Mouse (Mus musculus) ES-Bruce4 (cell line): Measurements from ENCODE around the gene Naa15. TPM values are rescaled to one million over a fixed set of nuclear protein-coding genes. Genes with fewer than 3 reads are reported as not detected.
"Not testable (repeated sequence)": the region's sequence is repeated elsewhere in the genome, so short reads cannot be mapped to it uniquely, and the experiment has no call there.

Experiments used
- H3K27ac ChIP-seq: 2 replicates; pipeline ENCODE4 v1.5.1; 2012; ENCODE audit warnings: low read length, inconsistent platforms; ENCODE audit not compliant: insufficient read depth
- H3K27me3 ChIP-seq: 2 replicates; pipeline ENCODE4 v1.6.1; 2012; ENCODE audit warnings: mild to moderate bottlenecking, low read length, inconsistent platforms; ENCODE audit not compliant: control insufficient read depth, poor library complexity, insufficient read depth, severe bottlenecking
- H3K36me3 ChIP-seq: 2 replicates; pipeline ENCODE4 v1.6.1; 2012; ENCODE audit warnings: inconsistent platforms, mild to moderate bottlenecking, low read length, moderate library complexity; ENCODE audit not compliant: control insufficient read depth, poor library complexity, insufficient read depth, severe bottlenecking
- H3K4me1 ChIP-seq: one replicate; pipeline ENCODE4 v1.8.1; 2011; ENCODE audit warnings: low read length; ENCODE audit not compliant: control insufficient read depth, insufficient read depth
- H3K4me3 ChIP-seq: 2 replicates; pipeline ENCODE4 v1.5.1; 2011; ENCODE audit warnings: low read depth, mild to moderate bottlenecking, low read length
- H3K9ac ChIP-seq: 2 replicates; pipeline ENCODE4 v1.6.1; 2012; ENCODE audit warnings: low read depth, mild to moderate bottlenecking, inconsistent platforms; ENCODE audit not compliant: poor library complexity, severe bottlenecking
- H3K9me3 ChIP-seq: replicated peaks from 2 replicates; pipeline ENCODE4 v1.6.1; 2012; ENCODE audit warnings: mild to moderate bottlenecking, low read length, inconsistent platforms; ENCODE audit not compliant: control insufficient read depth, poor library complexity, insufficient read depth, severe bottlenecking
- CTCF ChIP-seq: IDR thresholded peaks from one replicate; pipeline ENCODE4 v1.8.1; 2011; ENCODE audit warnings: low read depth, low read length
- EP300 ChIP-seq: IDR thresholded peaks from 2 replicates; pipeline ENCODE4 v1.6.1; 2011; ENCODE audit warnings: low read depth, low read length; ENCODE audit not compliant: insufficient read depth
- POLR2A ChIP-seq: IDR thresholded peaks from one replicate; pipeline ENCODE4 v1.8.1; 2011; ENCODE audit warnings: low read length; ENCODE audit not compliant: insufficient read depth
- polyA plus RNA-seq: library from polyadenylated mRNA; stranded (reverse); fragments of >200 nt; gene quantifications from 2 replicates; pipeline ENCODE4 v1.2.4, GENCODE M21; 2011; ENCODE audit warnings: low read depth; ENCODE audit not compliant: missing spikeins, insufficient read depth, insufficient read length

The Naa15 gene
- polyA plus RNA-seq, 1 experiment: 197 TPM

DNA sequence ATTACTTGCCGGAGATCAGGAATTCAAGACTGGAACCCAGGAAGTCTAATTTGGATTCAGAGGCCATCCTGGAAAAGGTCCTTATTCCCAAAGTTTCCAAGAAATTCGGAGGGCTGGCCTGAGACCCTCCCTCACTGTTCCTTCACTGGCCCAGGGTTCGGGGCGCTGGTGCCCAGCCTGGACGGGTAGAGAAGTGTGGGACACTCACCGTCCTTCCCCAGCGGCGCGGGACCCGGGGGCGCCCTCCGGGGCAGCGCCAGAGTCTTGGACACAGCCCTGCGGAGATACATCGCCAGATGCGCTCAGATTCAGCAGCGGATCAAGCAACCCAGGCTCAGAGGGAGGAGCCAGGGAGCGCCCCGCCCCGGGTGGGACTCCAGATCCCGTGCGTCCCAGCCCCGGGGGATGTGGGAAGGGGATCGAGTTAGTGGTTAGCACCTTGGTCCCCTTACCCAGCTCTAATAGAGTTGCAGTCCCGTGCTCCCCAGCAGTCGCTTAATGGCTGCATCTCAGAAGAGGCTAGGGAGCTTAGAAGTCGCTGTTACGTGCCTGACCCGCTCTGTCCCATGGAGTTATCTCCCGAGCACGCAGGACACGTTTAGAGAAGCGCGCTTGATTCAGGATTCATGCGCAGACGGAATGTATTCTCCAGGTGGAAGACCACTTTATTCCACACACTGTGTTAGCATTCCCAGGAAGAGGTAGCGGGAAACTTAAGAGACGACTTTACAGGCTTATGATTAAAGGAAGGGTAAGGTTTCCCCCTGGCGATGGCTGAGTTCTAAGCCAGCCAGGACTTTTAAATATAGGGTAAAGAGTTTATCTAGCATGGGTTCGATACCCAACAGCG lies 18.5 kb upstream of the Naa15 start, which contains the start of gene Mgarp:
Gene Mgarp (minus strand): TSS at position 520 of the 850 bp plus-strand sequence.
- H3K4me1 ChIP-seq: peaks cover 5% of the 10 kb centered on the region
- H3K27ac ChIP-seq: no peak within 1 kb of the TSS
- H3K36me3 ChIP-seq: no peaks in the 10 kb centered on the region
- no peaks in the 10 kb centered on the region for H3K9me3 ChIP-seq
- H3K9ac ChIP-seq: peak within 1 kb of the TSS; percentile 48
- peak within 1 kb of the TSS; percentile 71 for H3K4me3 ChIP-seq
- TF ChIP-seq CTCF (no peak), POLR2A (peak; percentile 48)
- H3K27me3 ChIP-seq: no peaks in the 10 kb centered on the region

DNA sequence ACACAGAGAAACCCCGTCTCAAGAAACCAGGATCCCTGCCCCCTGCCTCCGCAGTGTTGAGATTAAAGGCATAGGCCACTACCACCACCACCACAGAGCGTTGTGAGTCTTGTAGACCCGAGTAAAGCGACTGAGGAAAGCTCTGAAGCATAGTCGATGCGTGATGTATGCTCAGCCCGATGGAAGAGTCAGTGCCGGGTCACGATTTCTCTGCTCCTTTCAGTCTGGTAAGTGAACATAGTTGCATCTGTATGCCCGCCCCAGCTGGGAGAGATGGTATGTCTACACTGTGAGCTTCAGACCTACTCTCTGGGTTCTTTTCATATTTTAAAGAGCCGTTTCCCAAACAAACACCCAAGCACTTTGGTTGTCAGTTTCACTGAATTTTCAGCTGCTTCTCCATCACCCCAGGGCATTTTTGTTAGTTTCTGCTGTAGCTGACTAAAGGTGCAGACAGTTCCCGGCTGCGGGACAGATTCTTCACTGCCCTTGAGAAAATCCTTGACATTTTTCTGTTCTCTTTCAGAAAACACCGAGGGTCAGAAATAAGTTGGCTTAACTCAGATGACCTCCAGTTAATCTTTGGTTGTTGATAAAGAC lies 17.1 kb upstream of the Naa15 start:
- Histone ChIP-seq H3K9ac (no peak overlapping the region), H3K36me3 (no peaks in the 10 kb centered on the region; the same call in 1 of the 2 replicates), H3K27ac (no peak overlapping the region), H3K27me3 (no peaks in the 10 kb centered on the region), H3K4me1 (peaks cover 5% of the 10 kb centered on the region), H3K4me3 (no peak overlapping the region), H3K9me3 (no peaks in the 10 kb centered on the region)
- TF ChIP-seq POLR2A (no peak), CTCF (no peak), EP300 (no peak)

DNA sequence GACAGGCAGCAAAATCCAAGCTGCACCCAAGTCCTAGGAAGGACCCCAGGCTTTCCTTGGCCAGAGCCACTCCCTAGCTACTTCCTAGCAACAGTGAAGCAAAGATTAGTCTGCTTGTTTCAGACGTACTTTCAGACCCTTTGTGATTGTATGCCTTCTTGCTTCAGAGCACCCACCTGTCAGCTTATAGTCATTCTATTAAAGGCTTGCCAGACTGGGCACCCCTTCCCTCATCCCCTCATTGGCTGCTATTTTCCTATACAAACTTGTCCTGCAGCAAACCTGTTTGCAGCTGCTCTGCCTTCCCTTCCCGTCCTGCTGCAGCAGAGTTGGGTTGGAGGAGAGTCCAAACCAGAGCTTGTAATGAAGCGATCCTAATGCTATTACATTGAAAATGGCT lies 16.3 kb upstream of the Naa15 start:
- no peak overlapping the region for H3K27ac ChIP-seq
- no peak overlapping the region for H3K9ac ChIP-seq
- TF ChIP-seq EP300: no peak
- no peak for TF ChIP-seq CTCF
- TF ChIP-seq POLR2A: no peak
- no peak overlapping the region for H3K4me3 ChIP-seq
- H3K9me3 ChIP-seq: no peaks in the 10 kb centered on the region
- H3K36me3 ChIP-seq: peaks cover 5% of the 10 kb centered on the region
- no peaks in the 10 kb centered on the region for H3K27me3 ChIP-seq
- peaks cover 5% of the 10 kb centered on the region for H3K4me1 ChIP-seq

DNA sequence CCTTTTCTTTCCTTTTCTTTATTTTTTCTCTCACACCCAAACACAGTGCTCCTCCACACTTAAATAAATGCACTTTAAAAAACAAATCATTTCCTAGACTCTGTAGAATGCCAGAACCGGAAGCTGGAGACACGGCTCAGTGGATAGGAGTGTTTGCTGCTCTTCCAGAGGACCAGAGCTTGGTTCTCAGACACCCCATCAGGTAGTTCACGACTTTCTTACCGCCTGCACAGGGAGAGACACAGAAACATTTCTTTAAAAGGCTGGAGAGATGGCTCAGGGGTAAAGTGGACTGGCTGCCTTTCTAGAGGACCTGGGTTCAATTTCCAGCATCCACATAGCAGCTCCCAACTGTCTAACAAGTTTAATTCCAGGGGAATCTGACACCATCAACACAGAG lies 15.4 kb upstream of the Naa15 start:
- Histone ChIP-seq H3K36me3 (peaks cover 7% of the 10 kb centered on the region), H3K4me1 (peaks cover 5% of the 10 kb centered on the region), H3K9ac (no peak overlapping the region), H3K4me3 (no peak overlapping the region), H3K27ac (no peak overlapping the region), H3K27me3 (no peaks in the 10 kb centered on the region), H3K9me3 (no peaks in the 10 kb centered on the region)
- TF ChIP-seq POLR2A (no peak), EP300 (no peak), CTCF (no peak)

DNA sequence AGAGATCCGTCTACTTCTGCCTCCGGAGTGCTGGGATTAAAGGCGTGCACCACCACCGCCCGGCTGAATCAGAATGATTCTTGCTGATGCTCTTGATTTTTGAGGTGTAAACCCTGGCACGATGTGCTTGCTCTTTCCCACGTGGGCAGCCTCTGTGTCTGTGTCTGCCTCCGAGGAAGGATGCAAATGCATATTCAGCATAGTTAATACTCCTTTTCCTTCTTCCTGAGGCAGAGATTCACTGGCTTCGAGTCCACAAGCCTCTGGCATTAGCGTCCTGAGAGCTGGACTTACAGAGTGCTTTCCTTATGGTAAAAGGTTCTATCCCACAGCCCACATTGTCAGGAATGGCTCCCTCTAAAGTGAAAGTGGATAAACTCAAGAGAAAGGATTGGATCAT lies 14.3 kb upstream of the Naa15 start:
- Histone ChIP-seq H3K4me1 (peaks cover 4% of the 10 kb centered on the region), H3K36me3 (peaks cover 7% of the 10 kb centered on the region), H3K9me3 (no peaks in the 10 kb centered on the region), H3K4me3 (0 out of 2 replicates have a peak overlapping the region, but pooled peaks have one; percentile 1), H3K9ac (no peak overlapping the region), H3K27ac (no peak overlapping the region), H3K27me3 (no peaks in the 10 kb centered on the region)
- TF ChIP-seq POLR2A (no peak), CTCF (no peak), EP300 (no peak)

DNA sequence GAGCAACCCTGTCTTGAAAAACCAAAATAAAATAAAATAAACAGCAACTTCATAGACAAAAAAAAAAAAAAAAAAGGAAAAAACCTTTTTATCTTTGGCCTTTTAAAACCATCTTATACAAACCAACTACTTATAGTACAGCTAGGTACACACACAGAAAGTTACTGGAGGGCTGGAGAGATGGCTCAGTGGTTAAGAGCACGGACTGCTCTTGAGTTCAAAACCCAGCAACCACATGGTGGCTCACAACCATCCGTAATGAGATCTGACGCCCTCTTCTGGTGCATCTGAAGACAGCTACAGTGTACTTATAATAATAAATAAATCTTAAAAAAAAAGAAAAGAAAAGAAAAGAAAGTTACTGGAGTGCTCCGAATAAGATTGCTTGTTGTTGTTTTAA lies 12.9 kb upstream of the Naa15 start:
- H3K9ac ChIP-seq, H3K27ac ChIP-seq, H3K9me3 ChIP-seq, H3K27me3 ChIP-seq, H3K4me3 ChIP-seq, H3K4me1 ChIP-seq: not testable (repeated sequence)
- H3K36me3 ChIP-seq: peaks cover 14% of the 10 kb centered on the region
